12 mouse cellular contexts compared by ENCODE assay signal in genomic region chr6:56025533-56025932, GRCm38 (mm10). TPM values are rescaled to one million over a fixed set of nuclear protein-coding genes. Genes with fewer than 3 reads are reported as not detected.
DNase-seq lines count a peak whose midpoint lies in the region; TF ChIP-seq lines count a peak whose summit lies in the region.
"Had no signal": no experiment of that assay in that cellular context is flagged by ENCODE, and none has a peak within 500 bp of the region (broad histone marks: within the 10 kb centered on the region; RNA-seq: fewer than 3 reads in every experiment).

No protein-coding gene starts in this region.

- 60% methylated on average over 2 of the region's 2 CpGs for WGBS in heart, adult 2 months
- 63% methylated on average over 2 of the region's 2 CpGs for WGBS in lung, adult 2 months

- H3K4me3 ChIP-seq in heart, adult 2 months, result no peak overlapping the region
- no peak overlapping the region for H3K4me3 ChIP-seq in lung, adult 2 months (replicated peaks; ENCODE audit: extremely low read depth, low read depth, low read length)
- no peak overlapping the region for H3K4me3 ChIP-seq in ES-E14 (ENCODE audit: insufficient read depth in 1 of 2, low read depth in 1 of 2, low read length in 2 of 2, poor library complexity in 1 of 2, severe bottlenecking in 1 of 2)

- H3K27me3 ChIP-seq in heart, adult 2 months (ENCODE audit: control insufficient read depth, insufficient read depth, low read length), result no peaks in the 10 kb centered on the region

- in situ Hi-C loops in ES-E14 (cut with MboI; ENCODE audit: low sequenced_read_pairs in 2 of 2, unreplicated experiment in 2 of 2), result no loop called here

- TF ChIP-seq EP300 in heart, adult 2 months (IDR thresholded peaks at IDR 0.05; ENCODE audit: insufficient read depth, low read depth, low read length), result no peak

- H3K9me3 ChIP-seq in ES-E14 (ENCODE audit: control insufficient read depth, insufficient read depth, low read depth, low read length), result no peaks in the 10 kb centered on the region

- intact Hi-C loops in heart, adult 2 months (cut with DNase I), result no loop called here

- no peak for DNase-seq in heart, adult 2 months
- no peak for DNase-seq in heart, adult 11 months
- DNase-seq in lung, adult 2 months, result no peak
- no peak for DNase-seq in lung, postnatal 14 days
- DNase-seq in ES-E14 (ENCODE audit: low read depth, low spot score), result peak; percentile 16
- peak; percentile 32 for DNase-seq in embryo, embryonic 10.5 days (ENCODE audit: low spot score)
- no peak for DNase-seq in natural killer cell, adult 2 months (ENCODE audit: low spot score in 2 of 2)
- no peak for DNase-seq in gastrocnemius, adult 18-20 months (ENCODE audit: low spot score)
- DNase-seq: cerebellum, adult 11-12 months; gastrocnemius, postnatal 25 days had no signal

- H3K79me2 ChIP-seq in heart, adult 2 months (replicated peaks; ENCODE audit: control insufficient read depth, insufficient read depth, low read length), result no peaks in the 10 kb centered on the region

- H3K36me3 ChIP-seq in heart, adult 2 months (ENCODE audit: control insufficient read depth, insufficient read depth, low read length), result no peaks in the 10 kb centered on the region
- H3K36me3 ChIP-seq in ES-E14 (ENCODE audit: control insufficient read depth, insufficient read depth, low read length, poor library complexity, severe bottlenecking), result no peaks in the 10 kb centered on the region

- no peak for TF ChIP-seq POLR2A in heart, adult 2 months (IDR thresholded peaks at IDR 0.05; ENCODE audit: insufficient read depth, low read depth, low read length)
- TF ChIP-seq POLR2A in lung, adult 2 months (IDR thresholded peaks at IDR 0.05; ENCODE audit: borderline replicate concordance, extremely low read depth, low read depth, low read length), result no peak

- H3K27ac ChIP-seq in heart, adult 2 months, result no peak overlapping the region
- H3K27ac ChIP-seq in ES-E14 (ENCODE audit: insufficient read depth, low read depth, low read length, poor library complexity, severe bottlenecking), result no peak overlapping the region

- TF ChIP-seq CTCF in heart, adult 2 months (IDR thresholded peaks at IDR 0.05), result peak; percentile 46
- TF ChIP-seq CTCF in lung, adult 2 months (IDR thresholded peaks at IDR 0.05; ENCODE audit: insufficient read depth, low read length), result 0 out of 2 replicates have a peak, but pooled peaks have one; percentile 10

- H3K4me1 ChIP-seq in heart, adult 2 months (ENCODE audit: control insufficient read depth, insufficient read depth, low read length), result no peaks in the 10 kb centered on the region
- H3K4me1 ChIP-seq in lung, adult 2 months (ENCODE audit: control insufficient read depth, insufficient read depth, low read length), result no peaks in the 10 kb centered on the region
- no peaks in the 10 kb centered on the region for H3K4me1 ChIP-seq in ES-E14 (ENCODE audit: control insufficient read depth in 2 of 2, insufficient read depth in 2 of 2, low read length in 2 of 2, poor library complexity in 1 of 2)

- H3K9ac ChIP-seq in heart, adult 2 months (ENCODE audit: low read depth, low read length), result no peak overlapping the region
- no peak overlapping the region for H3K9ac ChIP-seq in ES-E14 (ENCODE audit: insufficient read depth, low read depth, low read length, poor library complexity, severe bottlenecking)

TF ChIP-seq in ES-E14, 5 proteins besides CTCF, POLR2A, EP300 and RAD21:
- TF ChIP-seq HCFC1 (IDR thresholded peaks at IDR 0.05; ENCODE audit: borderline replicate concordance, insufficient read depth, low read length) (no peak), CHD2 (IDR thresholded peaks at IDR 0.05; ENCODE audit: low read depth, low read length) (no peak), ZC3H11A (IDR thresholded peaks at IDR 0.05; ENCODE audit: borderline replicate concordance, low read depth, low read length) (no peak), MAFK (IDR thresholded peaks at IDR 0.05; ENCODE audit: insufficient read depth, low read depth, low read length) (no peak), ZNF384 (IDR thresholded peaks at IDR 0.05; ENCODE audit: low read depth, low read length) (no peak)

RNA-seq across cellular contexts. Expression of gene Ppp1r17, which starts 8.2 kb away (rescaled TPM):
- total RNA-seq in heart, adult 2 months (2021), result not detected
- 0.10 TPM in 1 of 2 replicates, not detected in the other for polyA plus RNA-seq in heart, adult 2 months (2012; rRNA removed)
- polyA plus RNA-seq in lung, adult 2 months (2012; rRNA removed), result not detected in 2 replicates
- total RNA-seq in ES-E14 (2012; rRNA removed), result not detected in 2 replicates
- not detected for total RNA-seq in gastrocnemius, adult 18-20 months (2021)
- total RNA-seq: gastrocnemius, postnatal 25 days; monocyte, adult 5-6 weeks had no signal
- polyA plus RNA-seq: liver, embryonic 16.5 days had no signal

Comparison
In these comparisons a context has a peak if more than half of its experiments do, and no peak if none do; other contexts are left out.
1. DNase-seq: peak in ES-E14 (single experiment) and embryo, embryonic 10.5 days (single experiment); none in heart, adult 2 months (0 of 2), heart, adult 11 months (single experiment), lung, adult 2 months (single experiment), lung, postnatal 14 days (single experiment), natural killer cell, adult 2 months (0 of 2) and gastrocnemius, adult 18-20 months (single experiment).